Mouse (Mus musculus) myocyte (in vitro differentiated cells): ENCODE measurements around the gene Tmem214. TPM values are rescaled to one million over a fixed set of nuclear protein-coding genes. Genes with fewer than 3 reads are reported as not detected.

Experiments used
- H3K27me3 ChIP-seq: one replicate; pipeline ENCODE4 v1.6.1; 2011; ENCODE audit not compliant: control insufficient read depth, insufficient read depth, insufficient read length
- H3K36me3 ChIP-seq: one replicate; pipeline ENCODE4 v1.6.1; 2011; ENCODE audit not compliant: control insufficient read depth, insufficient read depth
- H3K4me2 ChIP-seq: one replicate; pipeline ENCODE4 v1.6.1; 2011; ENCODE audit warnings: low read depth, control low read depth
- H3K4me3 ChIP-seq: one replicate; pipeline ENCODE4 v1.5.1; 2011; ENCODE audit warnings: mild to moderate bottlenecking, control low read depth, moderate library complexity
- H3K79me2 ChIP-seq: one replicate; pipeline ENCODE4 v1.6.1; 2011; ENCODE audit not compliant: control insufficient read depth, insufficient read depth
- H3ac ChIP-seq: one replicate; pipeline ENCODE4 v1.6.1; 2011; ENCODE audit not compliant: control insufficient read depth, insufficient read length
- CEBPB ChIP-seq: IDR thresholded peaks from 2 replicates; pipeline ENCODE4 v1.6.1; 2011; ENCODE audit warnings: mild to moderate bottlenecking, moderate library complexity; ENCODE audit not compliant: poor library complexity, insufficient read depth, severe bottlenecking
- E2F4 ChIP-seq: IDR thresholded peaks from one replicate; pipeline ENCODE4 v1.6.1; 2011; ENCODE audit warnings: mild to moderate bottlenecking, control low read depth, moderate library complexity; ENCODE audit not compliant: insufficient read depth
- MAX ChIP-seq: IDR thresholded peaks from one replicate; pipeline ENCODE4 v1.6.1; 2011; ENCODE audit warnings: low read depth, mild to moderate bottlenecking, control low read depth
- MYOD1 ChIP-seq, 3 experiments: IDR thresholded peaks; one replicate each; pipeline ENCODE4 v1.6.1; 2011; ENCODE audit warnings: control low read depth in 2 of 3, low read depth in 2 of 3, mild to moderate bottlenecking in 2 of 3, moderate library complexity in 1 of 3; ENCODE audit not compliant: insufficient read length in 2 of 3, control insufficient read depth in 1 of 3
- MYOG ChIP-seq, 3 experiments: IDR thresholded peaks; one replicate each; pipeline ENCODE4 v1.6.1; 2011; ENCODE audit warnings: control low read depth in 2 of 3, low read depth in 2 of 3, mild to moderate bottlenecking in 2 of 3; ENCODE audit not compliant: insufficient read length in 2 of 3, control insufficient read depth in 1 of 3, insufficient read depth in 1 of 3
- POLR2A ChIP-seq: IDR thresholded peaks from one replicate; pipeline ENCODE4 v1.6.1; 2011; ENCODE audit warnings: low read depth, mild to moderate bottlenecking, control low read depth, moderate library complexity; ENCODE audit not compliant: insufficient read length
- POLR2AphosphoS2 ChIP-seq: IDR thresholded peaks from one replicate; pipeline ENCODE4 v1.6.1; 2011; ENCODE audit warnings: low read depth, control low read depth; ENCODE audit not compliant: insufficient read length
- REST ChIP-seq: IDR thresholded peaks from one replicate; pipeline ENCODE4 v1.6.1; 2011; ENCODE audit warnings: mild to moderate bottlenecking, control low read depth, moderate library complexity; ENCODE audit not compliant: insufficient read depth, insufficient read length
- SRF ChIP-seq: IDR thresholded peaks from one replicate; pipeline ENCODE4 v1.6.1; 2011; ENCODE audit warnings: low read depth; ENCODE audit not compliant: control insufficient read depth, insufficient read length
- TCF12 ChIP-seq: IDR thresholded peaks from one replicate; pipeline ENCODE4 v1.6.1; 2011; ENCODE audit warnings: mild to moderate bottlenecking, control low read depth; ENCODE audit not compliant: poor library complexity, insufficient read depth, severe bottlenecking
- TCF3 ChIP-seq: IDR thresholded peaks from one replicate; pipeline ENCODE4 v1.6.1; 2011; ENCODE audit warnings: low read depth, control low read depth; ENCODE audit not compliant: insufficient read length
- USF1 ChIP-seq: IDR thresholded peaks from one replicate; pipeline ENCODE4 v1.6.1; 2011; ENCODE audit warnings: low read depth, mild to moderate bottlenecking, control low read depth, moderate library complexity
- polyA plus RNA-seq: library from polyadenylated mRNA; unstranded; fragments of >200 nt; fragmentation: generic; extraction: Trizol; gene quantifications from one replicate; pipeline ENCODE4 v1.2.1, GENCODE M21; 2012; ENCODE audit warnings: missing spikeins

The Tmem214 gene
- polyA plus RNA-seq, 1 experiment, result 52.8 TPM

DNA sequence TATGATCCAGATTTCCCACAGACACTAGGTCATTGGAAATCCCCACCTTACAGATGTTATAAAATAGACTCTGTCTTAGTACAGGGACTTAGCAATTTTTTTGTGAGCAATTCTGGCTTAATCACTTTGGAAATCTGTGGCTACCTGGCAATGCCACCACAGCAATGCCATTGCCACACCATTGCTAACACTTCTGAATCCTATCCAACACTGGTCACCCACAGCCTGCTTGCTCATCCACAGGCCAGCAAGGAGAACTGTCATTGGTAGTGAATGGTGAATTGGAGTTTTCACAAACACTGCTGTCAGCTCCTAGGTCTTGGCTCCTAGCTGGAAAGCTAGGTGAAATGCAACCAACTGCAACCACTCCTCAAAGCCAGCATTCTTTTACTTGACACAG, 42.7 kb downstream of the Tmem214 start:
- Histone ChIP-seq H3ac (no peak overlapping the region), H3K79me2 (peaks cover 18% of the 10 kb centered on the region), H3K27me3 (no peaks in the 10 kb centered on the region), H3K36me3 (no peaks in the 10 kb centered on the region), H3K4me3 (no peak overlapping the region), H3K4me2 (no peak overlapping the region)
- TF ChIP-seq MYOG (IDR thresholded peaks at IDR 0.05; ENCODE audit: control insufficient read depth in 1 of 3, insufficient read depth in 1 of 3, insufficient read length in 2 of 3, low read depth in 2 of 3) (no peak), USF1 (no peak), POLR2AphosphoS2 (no peak), TCF12 (no peak), POLR2A (no peak), CEBPB (0 out of 2 replicates have a peak, but pooled peaks have one; percentile 38)

- Histone ChIP-seq H3K79me2 (peaks cover 2% of the 10 kb centered on the region), H3K27me3 (no peaks in the 10 kb centered on the region), H3ac (no peak overlapping the region), H3K4me3 (no peak overlapping the region), H3K4me2 (peak overlapping the region; percentile 42), H3K36me3 (no peaks in the 10 kb centered on the region)
- TF ChIP-seq MYOG (IDR thresholded peaks at IDR 0.05; ENCODE audit: control insufficient read depth in 1 of 3, insufficient read depth in 1 of 3, insufficient read length in 2 of 3, low read depth in 2 of 3) (no peak), MYOD1 (IDR thresholded peaks at IDR 0.05; ENCODE audit: control insufficient read depth in 1 of 3, insufficient read length in 2 of 3, low read depth in 2 of 3) (peak in 1 of 3 experiments; percentile 5)
These were observed 44.3 kb downstream of the Tmem214 start for GRCm38 (mm10) chr5:30912156-30912555.

DNA sequence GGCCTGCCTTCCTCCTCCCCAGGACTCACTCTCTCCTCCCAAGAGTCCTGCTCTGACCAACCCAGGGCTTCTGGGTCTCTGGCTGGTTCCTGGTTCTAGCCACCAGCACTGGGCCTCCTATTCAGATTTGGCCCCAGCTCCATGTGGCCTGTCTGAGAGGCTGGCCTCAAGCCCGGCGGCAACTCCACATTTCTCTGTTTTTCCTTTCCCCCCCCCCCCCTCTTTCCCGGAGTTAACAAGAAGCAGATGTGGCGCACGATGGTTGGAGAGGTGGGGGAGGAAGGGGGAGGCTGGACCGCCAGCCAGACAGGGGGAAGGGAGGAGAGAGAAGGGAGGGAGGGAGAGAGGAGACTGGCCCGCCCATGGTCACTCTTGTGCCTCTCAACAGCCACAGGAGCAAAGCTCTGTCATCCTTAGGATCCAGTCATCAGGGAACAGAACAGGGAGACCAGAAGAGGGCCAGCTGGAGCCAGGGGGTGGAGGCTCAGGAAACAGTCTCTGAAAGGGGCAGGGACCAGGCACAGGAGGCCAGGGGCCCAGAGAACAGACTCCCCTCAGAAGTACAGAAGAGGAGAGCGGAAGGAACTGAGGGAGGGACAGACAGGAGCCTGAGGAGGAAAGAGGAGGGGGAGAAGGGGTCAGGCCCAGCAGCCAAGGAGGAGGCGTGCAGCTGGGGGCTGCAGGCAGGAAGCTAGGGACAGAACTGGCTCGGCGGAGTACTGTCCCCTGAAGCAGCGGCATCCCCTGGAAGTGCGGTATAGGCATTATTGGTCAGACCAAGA, 45.4 kb downstream of the Tmem214 start, which contains the start of gene Emilin1:
Gene Emilin1 (plus strand): TSS at position 343 of the 782 bp plus-strand sequence.
- Histone ChIP-seq H3K4me2 (peak within 1 kb of the TSS; percentile 63), H3K27me3 (no peaks in the 10 kb centered on the region), H3K4me3 (peak within 1 kb of the TSS; percentile 13), H3K79me2 (no peaks in the 10 kb centered on the region), H3K36me3 (no peaks in the 10 kb centered on the region), H3ac (no peak within 1 kb of the TSS)
- TF ChIP-seq POLR2A, result no peak
- TF ChIP-seq MYOD1 (IDR thresholded peaks at IDR 0.05; ENCODE audit: control insufficient read depth in 1 of 3, insufficient read length in 2 of 3, low read depth in 2 of 3), result no peak
- no peak for TF ChIP-seq POLR2AphosphoS2
- TF ChIP-seq MYOG (IDR thresholded peaks at IDR 0.05; ENCODE audit: control insufficient read depth in 1 of 3, insufficient read depth in 1 of 3, insufficient read length in 2 of 3, low read depth in 2 of 3), result no peak

- Histone ChIP-seq H3K27me3 (no peaks in the 10 kb centered on the region), H3K4me2 (peak overlapping the region; percentile 63), H3K4me3 (peak overlapping the region; percentile 13), H3K36me3 (no peaks in the 10 kb centered on the region), H3ac (no peak overlapping the region), H3K79me2 (no peaks in the 10 kb centered on the region)
- TF ChIP-seq MYOG (IDR thresholded peaks at IDR 0.05; ENCODE audit: control insufficient read depth in 1 of 3, insufficient read depth in 1 of 3, insufficient read length in 2 of 3, low read depth in 2 of 3) (no peak), REST (no peak), POLR2AphosphoS2 (no peak)
These were observed 46.4 kb downstream of the Tmem214 start for GRCm38 (mm10) chr5:30914101-30914635.

GRCm38 (mm10) chr5:30914849-30915248, 47.0 kb downstream of the Tmem214 start:
- H3K4me2 ChIP-seq, result peak overlapping the region; percentile 63
- peak overlapping the region; percentile 13 for H3K4me3 ChIP-seq
- H3K27me3 ChIP-seq, result no peaks in the 10 kb centered on the region
- H3ac ChIP-seq, result no peak overlapping the region
- no peaks in the 10 kb centered on the region for H3K79me2 ChIP-seq
- TF ChIP-seq MAX (no peak), TCF12 (no peak), CEBPB (no peak), E2F4 (no peak), MYOD1 (IDR thresholded peaks at IDR 0.05; ENCODE audit: control insufficient read depth in 1 of 3, insufficient read length in 2 of 3, low read depth in 2 of 3) (no peak), POLR2AphosphoS2 (no peak), TCF3 (no peak), SRF (no peak)
- H3K36me3 ChIP-seq, result no peaks in the 10 kb centered on the region
